Mouse (Mus musculus) testis, adult 2 months (tissue): Measurements from ENCODE around the gene Supt7l.

Experiments
- CTCF ChIP-seq: fragments of 200-500 bp; IDR thresholded peaks from 2 replicates; pipeline ENCODE4 v1.5.1; 2012; ENCODE audit warnings: low read depth, mild to moderate bottlenecking, inconsistent platforms, low read length, moderate library complexity; ENCODE audit not compliant: control insufficient read depth, insufficient read depth, insufficient replicate concordance
- POLR2A ChIP-seq: fragments of 200-500 bp; IDR thresholded peaks from 2 replicates; pipeline ENCODE4 v1.6.1; 2012; ENCODE audit warnings: low read depth, mild to moderate bottlenecking, inconsistent platforms, low read length, moderate library complexity; ENCODE audit not compliant: control insufficient read depth

DNA sequence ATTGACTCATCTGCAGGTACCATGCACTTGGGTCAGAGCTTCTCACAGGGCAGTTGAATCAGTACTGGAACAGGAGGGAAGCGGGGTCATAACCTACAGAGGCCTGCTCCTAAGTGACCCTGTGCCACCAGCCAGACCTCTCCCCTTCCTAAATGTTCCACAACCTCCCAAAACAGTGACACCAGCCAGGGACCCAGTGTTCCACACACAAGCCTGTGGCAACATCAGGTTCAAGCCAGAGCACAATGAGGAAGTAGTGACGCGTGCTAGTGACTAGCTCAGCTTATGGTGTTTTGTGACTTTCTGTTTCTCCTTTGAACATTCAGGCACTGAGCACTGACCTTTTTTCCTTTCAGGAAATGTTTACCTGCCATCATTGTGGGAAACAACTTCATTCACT lies 59.8 kb downstream of the Supt7l start:
- no peak for TF ChIP-seq CTCF
- TF ChIP-seq POLR2A = no peak
